Mouse (Mus musculus): ENCODE measurements around the gene Wdr70. TPM values are rescaled to one million over a fixed set of nuclear protein-coding genes. Genes with fewer than 3 reads are reported as not detected.
"Not testable (repeated sequence)": the region's sequence is repeated elsewhere in the genome, so short reads cannot be mapped to it uniquely, and the experiment has no call there.

Gene Wdr70
- polyA plus RNA-seq, 1 experiment from 2014 or later = 42.8 TPM

DNA sequence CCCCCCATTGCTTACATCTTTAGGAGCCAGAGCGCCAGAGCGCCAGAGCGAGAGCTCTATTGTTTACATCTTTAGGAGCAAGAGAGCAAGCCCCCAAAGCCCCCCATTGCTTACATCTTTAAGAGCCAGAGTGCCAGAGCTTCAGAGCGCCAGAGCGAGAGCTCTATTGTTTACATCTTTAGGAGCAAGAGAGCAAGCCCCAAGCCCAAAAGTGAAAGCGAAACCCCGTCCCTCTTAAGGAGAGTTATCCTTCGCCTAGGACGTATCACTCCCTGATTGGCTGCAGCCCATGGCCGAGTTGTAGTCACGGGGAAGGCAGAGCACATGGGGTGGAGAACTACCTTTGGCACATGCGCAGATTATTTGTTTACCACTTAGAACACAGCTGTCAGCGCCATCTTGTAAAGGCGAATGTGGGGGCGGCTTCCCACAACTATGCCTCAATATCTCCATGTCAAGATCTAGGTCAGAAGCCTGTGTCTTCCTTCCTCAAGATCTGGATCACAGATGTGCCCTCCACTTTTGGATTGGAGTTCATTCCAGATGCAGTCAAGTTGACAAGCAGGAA, 3.0 kb upstream of the Wdr70 start:
- H3K27me3 ChIP-seq (replicated peaks; ENCODE audit: control insufficient read depth, insufficient read depth, low read length); H3K9me3 ChIP-seq (ENCODE audit: control insufficient read depth, low read length); ATAC-seq (ENCODE audit: low read depth); DNase-seq (ENCODE audit: low spot score); H3K4me2 ChIP-seq (ENCODE audit: low read depth, low read length); H3K4me1 ChIP-seq (ENCODE audit: control insufficient read depth, insufficient read depth, low read length); H3K4me3 ChIP-seq (ENCODE audit: low read depth, low read length); H3K27ac ChIP-seq (replicated peaks; ENCODE audit: low read depth, low read length); H3K36me3 ChIP-seq (ENCODE audit: control insufficient read depth, insufficient read depth, low read length); H3K9ac ChIP-seq (ENCODE audit: low read depth, low read length): not testable (repeated sequence)
- WGBS = 88% methylated on average over 13 of the region's 15 CpGs

DNA sequence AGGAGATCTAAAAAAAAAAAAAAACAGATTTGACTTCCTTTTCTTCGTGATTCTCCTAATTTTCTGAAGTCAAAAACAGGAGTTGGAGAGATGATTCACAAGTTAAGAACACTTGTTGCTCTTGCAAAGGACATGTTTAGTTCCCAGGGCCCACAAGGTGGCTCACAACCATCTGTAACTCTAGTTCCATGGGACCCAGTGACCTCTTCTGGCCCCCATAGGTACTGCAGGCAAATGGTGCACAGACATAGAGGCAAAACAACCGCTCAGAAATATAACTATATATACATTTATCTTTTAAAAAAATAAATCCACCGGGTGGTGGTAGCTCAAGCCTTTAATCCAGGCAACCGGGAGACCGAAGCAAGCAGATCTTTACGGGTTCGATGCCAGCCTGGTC, 1.2 kb downstream of the Wdr70 start:
- peak; percentile 16 for DNase-seq (ENCODE audit: low spot score)
- Histone ChIP-seq H3K27ac (replicated peaks; ENCODE audit: low read depth, low read length) (no peak overlapping the region), H3K27me3 (replicated peaks; ENCODE audit: control insufficient read depth, insufficient read depth, low read length) (no peaks in the 10 kb centered on the region), H3K9me3 (ENCODE audit: control insufficient read depth, low read length) (no peaks in the 10 kb centered on the region), H3K36me3 (ENCODE audit: control insufficient read depth, insufficient read depth, low read length) (peaks cover 27% of the 10 kb centered on the region), H3K4me1 (ENCODE audit: control insufficient read depth, insufficient read depth, low read length) (peaks cover 4% of the 10 kb centered on the region; the same call in 1 of the 2 replicates), H3K4me2 (ENCODE audit: low read depth, low read length) (peak overlapping the region; percentile 62), H3K9ac (ENCODE audit: low read depth, low read length) (no peak overlapping the region), H3K4me3 (ENCODE audit: low read depth, low read length) (peak overlapping the region; percentile 88)
- WGBS = 26% methylated on average over 7 of the region's 7 CpGs
- no peak for ATAC-seq (ENCODE audit: low read depth)

DNA sequence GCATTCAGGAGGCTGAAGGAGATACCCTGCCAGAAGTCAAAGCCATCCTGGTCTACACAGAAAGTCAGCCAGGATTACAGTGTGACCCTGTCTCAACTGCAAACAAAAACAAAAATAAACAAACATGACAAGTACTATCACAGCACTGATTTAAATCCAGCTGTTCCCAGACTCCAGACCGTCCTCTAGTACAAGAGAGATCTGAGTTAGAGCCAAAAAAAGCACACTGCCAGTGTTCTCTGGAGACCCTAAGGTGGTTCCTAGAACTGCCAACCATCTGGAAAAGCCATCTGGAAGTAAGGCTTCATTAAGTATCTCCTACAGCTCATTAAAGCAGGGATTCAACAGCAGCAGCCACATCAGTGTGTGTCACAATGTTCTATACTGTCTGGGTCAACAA, 6.3 kb downstream of the Wdr70 start:
- peaks cover 49% of the 10 kb centered on the region for H3K36me3 ChIP-seq (ENCODE audit: control insufficient read depth, insufficient read depth, low read length)
- not testable (repeated sequence) for H3K4me3 ChIP-seq (ENCODE audit: low read depth, low read length)

DNA sequence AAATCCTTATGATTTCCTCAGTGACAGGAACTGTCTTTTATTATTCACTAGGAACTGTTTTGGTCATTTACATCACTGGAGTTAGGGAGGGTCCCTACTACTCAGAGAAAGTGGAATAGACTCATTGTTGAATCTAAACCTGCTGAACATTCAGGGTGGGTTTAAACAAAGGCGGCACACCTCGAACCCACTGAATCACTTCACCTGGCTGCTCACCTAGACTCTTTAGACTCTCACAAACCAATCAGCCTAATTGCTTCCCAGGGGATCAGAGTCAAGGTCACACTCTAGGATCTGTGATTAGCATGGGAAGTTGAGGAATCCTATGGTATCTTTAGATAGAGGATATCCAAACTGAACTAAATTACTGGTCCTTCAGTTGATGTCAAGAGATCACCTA, 8.3 kb downstream of the Wdr70 start:
- no peak overlapping the region for H3K9ac ChIP-seq (ENCODE audit: low read depth, low read length)
- no peak overlapping the region for H3K4me3 ChIP-seq (ENCODE audit: low read depth, low read length)
- H3K4me2 ChIP-seq (ENCODE audit: low read depth, low read length) = no peak overlapping the region
- H3K4me1 ChIP-seq (ENCODE audit: control insufficient read depth, insufficient read depth, low read length) = no peaks in the 10 kb centered on the region
- H3K36me3 ChIP-seq (ENCODE audit: control insufficient read depth, insufficient read depth, low read length) = peaks cover 46% of the 10 kb centered on the region
- DNase-seq (ENCODE audit: low spot score) (no peak), ATAC-seq (ENCODE audit: low read depth) (no peak)
- H3K9me3 ChIP-seq (ENCODE audit: control insufficient read depth, low read length) = no peaks in the 10 kb centered on the region
- no peaks in the 10 kb centered on the region for H3K27me3 ChIP-seq (replicated peaks; ENCODE audit: control insufficient read depth, insufficient read depth, low read length)
- WGBS = 98% methylated on average over 2 of the region's 2 CpGs
- no peak overlapping the region for H3K27ac ChIP-seq (replicated peaks; ENCODE audit: low read depth, low read length)

More for the DNA sequence above, 6.3 kb downstream of the Wdr70 start:
- H3K27ac ChIP-seq (replicated peaks; ENCODE audit: low read depth, low read length); H3K9me3 ChIP-seq (ENCODE audit: control insufficient read depth, low read length); H3K4me2 ChIP-seq (ENCODE audit: low read depth, low read length); ATAC-seq (ENCODE audit: low read depth); DNase-seq (ENCODE audit: low spot score); H3K4me1 ChIP-seq (ENCODE audit: control insufficient read depth, insufficient read depth, low read length); H3K9ac ChIP-seq (ENCODE audit: low read depth, low read length); H3K27me3 ChIP-seq (replicated peaks; ENCODE audit: control insufficient read depth, insufficient read depth, low read length): not testable (repeated sequence)
- 81% methylated on average over 1 of the region's 1 CpGs for WGBS

DNA sequence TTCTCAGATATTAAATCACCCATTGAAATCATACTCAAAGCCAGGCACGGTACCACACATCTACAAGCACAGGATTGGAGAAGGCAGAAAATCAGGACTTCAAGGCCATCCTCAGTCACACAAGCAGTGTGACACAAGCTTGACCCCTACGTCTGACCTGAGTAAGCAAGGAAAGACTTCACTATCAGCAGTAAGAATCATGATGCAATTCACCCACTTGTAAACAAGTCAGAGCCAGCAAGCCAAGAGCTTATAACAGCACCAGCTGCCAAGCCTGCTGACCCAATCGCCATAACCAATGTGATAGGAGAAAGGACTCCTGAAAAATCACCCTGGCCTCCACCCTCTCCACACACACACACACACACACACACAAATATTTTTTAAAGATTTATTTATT, 10.3 kb downstream of the Wdr70 start:
- DNase-seq (ENCODE audit: low spot score) (no peak), ATAC-seq (ENCODE audit: low read depth) (no peak)
- Histone ChIP-seq H3K4me2 (ENCODE audit: low read depth, low read length) (no peak overlapping the region), H3K9me3 (ENCODE audit: control insufficient read depth, low read length) (no peaks in the 10 kb centered on the region), H3K4me1 (ENCODE audit: control insufficient read depth, insufficient read depth, low read length) (no peaks in the 10 kb centered on the region), H3K9ac (ENCODE audit: low read depth, low read length) (no peak overlapping the region), H3K4me3 (ENCODE audit: low read depth, low read length) (no peak overlapping the region), H3K36me3 (ENCODE audit: control insufficient read depth, insufficient read depth, low read length) (peaks cover 31% of the 10 kb centered on the region), H3K27me3 (replicated peaks; ENCODE audit: control insufficient read depth, insufficient read depth, low read length) (no peaks in the 10 kb centered on the region), H3K27ac (replicated peaks; ENCODE audit: low read depth, low read length) (no peak overlapping the region)
- 89% methylated on average over 3 of the region's 3 CpGs for WGBS

DNA sequence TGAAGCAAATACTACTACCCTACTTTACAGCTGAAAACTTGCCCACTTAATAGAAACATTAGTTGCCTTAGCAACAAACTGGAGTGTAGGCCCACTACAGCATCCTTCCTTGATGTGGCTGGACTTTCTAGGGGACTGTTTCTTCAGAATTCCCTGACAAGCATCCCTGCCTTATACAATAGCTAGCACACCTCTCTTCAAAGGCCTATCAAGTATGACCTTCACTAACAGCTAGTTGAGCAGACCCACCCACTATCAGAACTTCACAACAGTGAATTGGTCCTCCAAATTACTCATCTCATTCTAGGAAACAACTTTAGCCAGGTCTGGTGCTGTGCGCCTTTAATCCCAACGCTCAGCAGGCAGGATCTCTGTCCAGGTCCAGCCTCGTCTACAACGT, 11.7 kb downstream of the Wdr70 start:
- Histone ChIP-seq H3K9me3 (ENCODE audit: control insufficient read depth, low read length) (no peaks in the 10 kb centered on the region), H3K4me3 (ENCODE audit: low read depth, low read length) (no peak overlapping the region), H3K36me3 (ENCODE audit: control insufficient read depth, insufficient read depth, low read length) (peaks cover 23% of the 10 kb centered on the region), H3K27me3 (replicated peaks; ENCODE audit: control insufficient read depth, insufficient read depth, low read length) (no peaks in the 10 kb centered on the region), H3K27ac (replicated peaks; ENCODE audit: low read depth, low read length) (no peak overlapping the region), H3K4me2 (ENCODE audit: low read depth, low read length) (no peak overlapping the region), H3K4me1 (ENCODE audit: control insufficient read depth, insufficient read depth, low read length) (no peaks in the 10 kb centered on the region), H3K9ac (ENCODE audit: low read depth, low read length) (no peak overlapping the region)
- DNase-seq (ENCODE audit: low spot score) (no peak), ATAC-seq (ENCODE audit: low read depth) (no peak)
- 94% methylated on average over 4 of the region's 4 CpGs for WGBS

DNA sequence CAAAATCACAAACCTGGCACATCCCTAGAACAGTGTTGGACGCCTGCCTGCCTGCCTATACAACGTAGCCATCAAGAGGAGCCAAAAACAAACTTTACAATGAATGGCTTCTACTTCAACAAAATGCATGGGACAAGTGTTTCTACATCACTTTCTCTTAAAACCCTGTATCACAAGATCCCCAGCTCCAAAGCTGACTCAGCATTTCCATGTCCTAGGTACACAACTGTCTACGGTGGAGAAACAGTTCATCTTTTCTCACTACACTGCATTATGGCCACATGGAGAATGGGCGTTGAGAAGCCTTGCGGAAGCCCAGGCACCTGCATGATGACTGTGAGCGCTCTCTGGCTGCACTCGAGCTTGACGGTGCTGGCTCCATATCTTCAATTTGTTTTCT, 16.9 kb downstream of the Wdr70 start:
- whole genome bisulfite sequencing = 93% methylated on average over 8 of the region's 8 CpGs
- H3K9ac ChIP-seq (ENCODE audit: low read depth, low read length) = no peak overlapping the region

DNA sequence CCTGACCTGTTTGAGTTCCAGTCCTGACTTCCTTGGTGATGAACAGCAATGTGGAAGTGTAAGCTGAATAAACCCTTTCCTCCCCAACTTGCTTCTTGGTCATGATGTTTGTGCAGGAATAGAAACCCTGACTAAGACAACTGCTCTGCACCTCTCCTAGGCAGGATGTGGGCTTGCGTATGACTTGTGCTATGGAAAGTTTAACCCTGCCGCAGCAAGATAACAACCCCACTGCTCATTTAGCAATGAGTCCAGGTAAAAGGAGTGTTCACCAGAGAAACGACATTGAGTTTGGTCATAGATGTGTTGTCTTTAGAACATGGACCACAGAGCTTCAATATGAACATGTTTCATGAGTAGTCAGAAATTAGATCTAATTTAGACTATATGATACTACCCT, 25.9 kb downstream of the Wdr70 start:
- H3K9ac ChIP-seq (ENCODE audit: low read depth, low read length); ATAC-seq (ENCODE audit: low read depth); H3K9me3 ChIP-seq (ENCODE audit: control insufficient read depth, low read length); DNase-seq (ENCODE audit: low spot score); H3K4me2 ChIP-seq (ENCODE audit: low read depth, low read length); H3K4me1 ChIP-seq (ENCODE audit: control insufficient read depth, insufficient read depth, low read length); H3K4me3 ChIP-seq (ENCODE audit: low read depth, low read length); H3K27ac ChIP-seq (replicated peaks; ENCODE audit: low read depth, low read length); H3K27me3 ChIP-seq (replicated peaks; ENCODE audit: control insufficient read depth, insufficient read depth, low read length): not testable (repeated sequence)
- peaks cover 42% of the 10 kb centered on the region for H3K36me3 ChIP-seq (ENCODE audit: control insufficient read depth, insufficient read depth, low read length)
- WGBS = 91% methylated on average over 3 of the region's 3 CpGs

More for the DNA sequence above, 16.9 kb downstream of the Wdr70 start:
- H3K9me3 ChIP-seq (ENCODE audit: control insufficient read depth, low read length) = no peaks in the 10 kb centered on the region
- H3K27ac ChIP-seq (replicated peaks; ENCODE audit: low read depth, low read length) = no peak overlapping the region
- H3K27me3 ChIP-seq (replicated peaks; ENCODE audit: control insufficient read depth, insufficient read depth, low read length) = no peaks in the 10 kb centered on the region
- ATAC-seq (ENCODE audit: low read depth) (no peak), DNase-seq (ENCODE audit: low spot score) (no peak)
- no peaks in the 10 kb centered on the region for H3K4me1 ChIP-seq (ENCODE audit: control insufficient read depth, insufficient read depth, low read length)
- no peak overlapping the region for H3K4me3 ChIP-seq (ENCODE audit: low read depth, low read length)
- peaks cover 38% of the 10 kb centered on the region for H3K36me3 ChIP-seq (ENCODE audit: control insufficient read depth, insufficient read depth, low read length)
- no peak overlapping the region for H3K4me2 ChIP-seq (ENCODE audit: low read depth, low read length)

DNA sequence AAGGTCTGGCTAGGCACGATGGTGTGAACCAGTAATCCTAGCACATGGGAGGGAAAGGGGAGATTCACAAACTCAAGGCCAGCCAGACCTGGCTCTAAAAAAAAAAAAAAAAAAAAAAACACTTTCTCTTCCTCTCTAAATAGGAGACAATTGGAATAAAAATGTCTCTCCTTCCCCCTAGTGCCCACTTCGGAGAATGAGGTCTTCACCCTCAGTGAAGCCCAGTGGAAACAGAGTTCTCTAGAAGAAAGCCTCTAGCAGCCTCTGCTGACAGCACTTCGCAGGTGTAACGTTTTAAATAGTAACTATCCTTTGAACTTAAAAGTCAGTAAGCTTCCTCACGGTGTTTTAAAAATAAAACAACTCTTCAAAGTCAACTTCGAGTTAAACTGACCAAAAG, 33.8 kb downstream of the Wdr70 start:
- H3K9ac ChIP-seq (ENCODE audit: low read depth, low read length) = no peak overlapping the region
- no peak overlapping the region for H3K4me3 ChIP-seq (ENCODE audit: low read depth, low read length)
- H3K36me3 ChIP-seq (ENCODE audit: control insufficient read depth, insufficient read depth, low read length) = peaks cover 12% of the 10 kb centered on the region; the same call in 1 of the 2 replicates
- no peaks in the 10 kb centered on the region for H3K27me3 ChIP-seq (replicated peaks; ENCODE audit: control insufficient read depth, insufficient read depth, low read length)
- H3K4me1 ChIP-seq (ENCODE audit: control insufficient read depth, insufficient read depth, low read length) = no peaks in the 10 kb centered on the region
- H3K4me2 ChIP-seq (ENCODE audit: low read depth, low read length) = no peak overlapping the region
- DNase-seq (ENCODE audit: low spot score) (peak; percentile 32), ATAC-seq (ENCODE audit: low read depth) (no peak)
- no peak overlapping the region for H3K27ac ChIP-seq (replicated peaks; ENCODE audit: low read depth, low read length)
- 74% methylated on average over 6 of the region's 6 CpGs for WGBS
- H3K9me3 ChIP-seq (ENCODE audit: control insufficient read depth, low read length) = no peaks in the 10 kb centered on the region
